Mouse (Mus musculus): ENCODE measurements around the gene Prss16. TPM values are rescaled to one million over a fixed set of nuclear protein-coding genes. Genes with fewer than 3 reads are reported as not detected.
A peak's percentile ranks its signal among the peaks of the same experiment; 100 is the strongest.

Prss16 gene
- polyA plus RNA-seq, 1 experiment from 2014 or later = 1.0 TPM

DNA sequence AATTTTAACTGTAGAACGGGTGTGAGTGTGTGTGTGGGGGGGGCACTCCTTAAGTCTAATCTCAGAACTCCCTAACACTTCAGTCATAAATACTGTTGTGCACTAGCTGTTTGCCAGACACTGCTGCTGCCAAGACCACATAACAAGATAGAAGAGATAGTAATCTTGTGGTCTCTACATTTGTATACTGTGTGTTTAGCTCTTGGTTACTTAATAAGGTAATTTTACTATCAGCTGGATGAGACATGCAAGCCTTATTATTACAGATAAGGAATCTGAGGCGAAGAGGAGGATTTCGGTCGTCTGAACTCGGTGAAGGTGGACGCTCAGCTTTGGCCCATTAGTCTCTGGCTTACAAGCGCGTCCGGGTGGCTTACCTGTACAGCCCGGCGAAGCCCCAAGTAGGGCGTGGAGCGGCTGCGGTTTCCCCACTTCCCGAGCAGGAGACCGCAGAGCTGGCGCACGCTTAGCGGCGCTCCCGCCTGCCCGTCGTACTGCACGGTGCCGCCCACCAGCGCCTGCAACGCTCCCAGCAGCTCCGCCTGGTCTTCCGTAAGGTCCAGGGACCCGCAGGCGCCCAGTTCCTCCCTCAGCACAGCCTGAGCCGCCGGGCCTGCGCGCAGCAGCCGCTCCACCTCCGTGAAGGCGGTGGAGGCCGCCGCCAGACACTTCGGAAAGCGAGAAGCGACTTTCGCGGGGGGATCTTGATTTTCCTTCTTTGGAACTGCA is 3.8 kb downstream of the Prss16 start:
- no peak overlapping the region for H3K27ac ChIP-seq (replicated peaks)
- peak overlapping the region; percentile 86 for H3K4me2 ChIP-seq
- H3K9ac ChIP-seq = peak overlapping the region; percentile 28; the same call in 1 of the 2 replicates
- H3K27me3 ChIP-seq = peaks cover 100% of the 10 kb centered on the region
- H3K36me3 ChIP-seq (replicated peaks) = no peaks in the 10 kb centered on the region
- no peaks in the 10 kb centered on the region for H3K9me3 ChIP-seq (replicated peaks)
- H3K4me3 ChIP-seq (replicated peaks) = peak overlapping the region; percentile 61
- peak; percentile 68 for ATAC-seq (ENCODE audit: insufficient read depth)
- peaks cover 26% of the 10 kb centered on the region for H3K4me1 ChIP-seq (replicated peaks)
- WGBS (ENCODE audit: insufficient replicate concordance) = under 1% methylated on average over 45 of the region's 45 CpGs

DNA sequence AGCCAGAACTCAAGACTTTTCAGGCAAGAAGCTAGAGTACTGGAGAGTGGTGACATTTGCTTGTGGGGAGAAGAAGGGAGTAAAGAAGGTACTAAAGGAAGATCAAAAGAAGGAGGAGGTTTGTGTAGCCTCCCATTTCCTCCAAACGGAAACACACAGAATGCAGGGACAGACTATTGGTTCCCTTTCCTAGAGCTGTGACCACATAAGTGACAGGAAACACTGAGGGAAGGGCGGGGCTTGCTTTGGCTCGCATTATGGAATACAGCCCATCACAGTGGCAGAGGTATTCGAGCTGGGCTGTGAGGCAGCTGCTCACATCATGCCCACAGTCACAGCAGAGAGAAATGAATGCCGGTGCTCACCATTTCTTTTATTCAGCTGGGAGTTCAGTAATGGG is 7.7 kb downstream of the Prss16 start:
- H3K27ac ChIP-seq (replicated peaks) = no peak overlapping the region
- WGBS (ENCODE audit: insufficient replicate concordance) = 6% methylated on average over 5 of the region's 5 CpGs

DNA sequence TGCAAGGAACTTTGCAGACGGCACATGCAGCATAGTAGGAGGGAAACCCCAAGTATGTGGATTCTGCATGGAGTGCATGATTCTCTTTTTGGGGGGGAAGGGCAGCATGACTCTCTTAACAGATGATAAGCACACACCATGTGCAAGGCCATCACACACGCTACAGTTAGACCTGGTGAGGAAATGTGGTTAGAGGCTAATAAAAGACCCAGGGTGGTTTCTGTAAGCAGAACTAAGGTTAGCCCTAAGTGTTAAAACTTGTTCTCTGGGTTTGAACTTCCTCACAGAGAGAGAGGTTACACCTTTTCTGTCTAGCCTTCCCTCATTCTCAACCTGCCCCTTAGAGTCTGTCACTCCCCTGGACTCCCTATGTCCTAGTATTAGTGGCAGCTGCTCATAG is 8.2 kb downstream of the Prss16 start:
- Histone ChIP-seq H3K27ac (replicated peaks) (no peak overlapping the region), H3K9ac (no peak overlapping the region), H3K4me2 (peak overlapping the region; percentile 20; the same call in 1 of the 2 replicates), H3K9me3 (replicated peaks) (no peaks in the 10 kb centered on the region), H3K4me3 (replicated peaks) (no peak overlapping the region), H3K4me1 (replicated peaks) (peaks cover 22% of the 10 kb centered on the region), H3K36me3 (replicated peaks) (no peaks in the 10 kb centered on the region), H3K27me3 (peaks cover 99% of the 10 kb centered on the region)
- WGBS (ENCODE audit: insufficient replicate concordance) = 11% methylated on average over 2 of the region's 2 CpGs
- ATAC-seq (ENCODE audit: insufficient read depth) = no peak

More for the DNA sequence above, 7.7 kb downstream of the Prss16 start:
- Histone ChIP-seq H3K4me3 (replicated peaks) (no peak overlapping the region), H3K27me3 (peaks cover 99% of the 10 kb centered on the region), H3K4me1 (replicated peaks) (peaks cover 23% of the 10 kb centered on the region), H3K4me2 (peak overlapping the region; percentile 20), H3K9me3 (replicated peaks) (no peaks in the 10 kb centered on the region), H3K36me3 (replicated peaks) (no peaks in the 10 kb centered on the region), H3K9ac (no peak overlapping the region)
- no peak for ATAC-seq (ENCODE audit: insufficient read depth)

DNA sequence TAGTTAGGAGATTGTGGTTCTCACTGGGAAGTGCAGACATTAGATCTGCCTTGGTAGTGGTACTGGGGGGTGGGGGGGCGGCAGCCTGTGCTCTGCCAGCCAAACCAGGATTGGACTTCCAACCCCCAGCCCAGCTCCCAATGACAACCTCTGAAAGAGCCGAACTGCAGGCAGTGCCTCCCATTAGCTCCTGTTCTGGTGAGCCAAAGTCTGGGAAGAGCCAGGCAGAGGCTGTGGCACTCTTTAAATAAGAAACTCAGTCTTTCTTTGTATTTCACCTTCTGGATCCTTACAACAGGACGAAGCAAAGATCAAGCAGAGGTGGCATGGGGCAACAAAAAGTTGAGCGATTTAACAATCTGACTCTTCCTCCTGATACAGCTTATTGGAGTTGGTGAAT is 10.4 kb downstream of the Prss16 start:
- 56% methylated on average over 4 of the region's 4 CpGs for WGBS (ENCODE audit: insufficient replicate concordance)
- Histone ChIP-seq H3K36me3 (replicated peaks) (no peaks in the 10 kb centered on the region), H3K9ac (no peak overlapping the region), H3K4me2 (no peak overlapping the region), H3K27me3 (peaks cover 97% of the 10 kb centered on the region), H3K9me3 (replicated peaks) (no peaks in the 10 kb centered on the region), H3K27ac (replicated peaks) (no peak overlapping the region), H3K4me1 (replicated peaks) (peaks cover 19% of the 10 kb centered on the region), H3K4me3 (replicated peaks) (no peak overlapping the region)
- no peak for ATAC-seq (ENCODE audit: insufficient read depth)

GRCm38 (mm10) chr13:21998412-21998811 is 11.1 kb downstream of the Prss16 start:
- H3K9ac ChIP-seq = no peak overlapping the region
- H3K4me2 ChIP-seq = no peak overlapping the region
- no peak for ATAC-seq (ENCODE audit: insufficient read depth)
- H3K27ac ChIP-seq (replicated peaks) = no peak overlapping the region
- H3K27me3 ChIP-seq = peaks cover 97% of the 10 kb centered on the region
- no peaks in the 10 kb centered on the region for H3K36me3 ChIP-seq (replicated peaks)
- H3K4me3 ChIP-seq (replicated peaks) = no peak overlapping the region
- H3K9me3 ChIP-seq (replicated peaks) = no peaks in the 10 kb centered on the region
- peaks cover 19% of the 10 kb centered on the region for H3K4me1 ChIP-seq (replicated peaks)
- 30% methylated on average over 3 of the region's 3 CpGs for WGBS (ENCODE audit: insufficient replicate concordance)

DNA sequence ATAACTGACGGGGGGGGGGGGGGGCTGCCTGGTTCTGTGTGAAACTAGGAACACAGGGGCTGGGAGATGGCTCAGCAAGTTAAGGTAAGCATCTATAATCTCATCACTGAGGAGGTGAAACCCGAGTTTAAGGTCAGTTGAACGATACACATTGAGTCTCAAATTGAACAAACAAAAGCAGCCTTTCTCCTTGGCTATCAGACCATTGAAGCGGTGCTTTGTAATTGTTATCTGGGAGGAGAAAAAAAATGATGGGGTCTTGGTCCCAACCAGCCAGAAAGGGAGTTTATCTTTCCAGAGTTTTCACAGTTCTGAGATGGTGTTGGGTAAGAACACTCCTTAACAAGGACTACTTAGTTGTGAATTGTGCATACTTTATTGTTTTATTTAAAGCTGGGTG is 11.7 kb downstream of the Prss16 start:
- WGBS (ENCODE audit: insufficient replicate concordance) = 13% methylated on average over 4 of the region's 4 CpGs
- Histone ChIP-seq H3K4me2 (peak overlapping the region; percentile 71; the same call in 1 of the 2 replicates), H3K4me3 (replicated peaks) (no peak overlapping the region)

GRCm38 (mm10) chr13:21997201-21997820 is 12.2 kb downstream of the Prss16 start:
- Histone ChIP-seq H3K27me3 (peaks cover 92% of the 10 kb centered on the region), H3K9ac (no peak overlapping the region)

More for the DNA sequence above, 11.7 kb downstream of the Prss16 start:
- H3K9ac ChIP-seq = no peak overlapping the region
- no peaks in the 10 kb centered on the region for H3K9me3 ChIP-seq (replicated peaks)
- no peak for ATAC-seq (ENCODE audit: insufficient read depth)
- H3K36me3 ChIP-seq (replicated peaks) = no peaks in the 10 kb centered on the region
- H3K27ac ChIP-seq (replicated peaks) = no peak overlapping the region
- peaks cover 19% of the 10 kb centered on the region for H3K4me1 ChIP-seq (replicated peaks)
- peaks cover 95% of the 10 kb centered on the region for H3K27me3 ChIP-seq

DNA sequence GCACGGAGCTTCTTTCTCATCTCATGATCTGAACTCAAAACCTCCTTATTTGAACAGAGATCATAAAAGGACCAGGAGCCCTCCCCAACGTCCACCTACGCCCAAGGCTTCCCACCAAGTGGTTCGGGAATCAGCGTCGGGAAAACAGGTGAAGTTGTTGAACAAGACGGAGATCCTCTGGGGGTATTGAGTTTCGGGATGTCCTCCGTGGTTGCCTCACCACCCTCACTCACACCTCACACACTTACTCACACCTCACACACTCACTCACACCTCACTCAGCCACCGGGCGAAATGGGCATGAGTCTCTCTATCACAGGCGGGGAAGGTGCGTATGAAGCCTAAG is 12.7 kb downstream of the Prss16 start:
- H3K4me2 ChIP-seq = peak overlapping the region; percentile 71
- no peak for ATAC-seq (ENCODE audit: insufficient read depth)
- peaks cover 19% of the 10 kb centered on the region for H3K4me1 ChIP-seq (replicated peaks)
- H3K27me3 ChIP-seq = peaks cover 87% of the 10 kb centered on the region
- 1% methylated on average over 13 of the region's 13 CpGs for WGBS (ENCODE audit: insufficient replicate concordance)
- no peaks in the 10 kb centered on the region for H3K36me3 ChIP-seq (replicated peaks)
- no peaks in the 10 kb centered on the region for H3K9me3 ChIP-seq (replicated peaks)
- peak overlapping the region; percentile 44 for H3K4me3 ChIP-seq (replicated peaks)
- no peak overlapping the region for H3K27ac ChIP-seq (replicated peaks)
- no peak overlapping the region for H3K9ac ChIP-seq

More at GRCm38 (mm10) chr13:21997201-21997820, 12.2 kb downstream of the Prss16 start:
- no peak for ATAC-seq (ENCODE audit: insufficient read depth)
- H3K9me3 ChIP-seq (replicated peaks) = no peaks in the 10 kb centered on the region
- no peaks in the 10 kb centered on the region for H3K36me3 ChIP-seq (replicated peaks)
- H3K4me2 ChIP-seq = peak overlapping the region; percentile 71
- 2% methylated on average over 21 of the region's 21 CpGs for WGBS (ENCODE audit: insufficient replicate concordance)
- H3K4me3 ChIP-seq (replicated peaks) = peak overlapping the region; percentile 44
- H3K27ac ChIP-seq (replicated peaks) = no peak overlapping the region
- peaks cover 19% of the 10 kb centered on the region for H3K4me1 ChIP-seq (replicated peaks)

DNA sequence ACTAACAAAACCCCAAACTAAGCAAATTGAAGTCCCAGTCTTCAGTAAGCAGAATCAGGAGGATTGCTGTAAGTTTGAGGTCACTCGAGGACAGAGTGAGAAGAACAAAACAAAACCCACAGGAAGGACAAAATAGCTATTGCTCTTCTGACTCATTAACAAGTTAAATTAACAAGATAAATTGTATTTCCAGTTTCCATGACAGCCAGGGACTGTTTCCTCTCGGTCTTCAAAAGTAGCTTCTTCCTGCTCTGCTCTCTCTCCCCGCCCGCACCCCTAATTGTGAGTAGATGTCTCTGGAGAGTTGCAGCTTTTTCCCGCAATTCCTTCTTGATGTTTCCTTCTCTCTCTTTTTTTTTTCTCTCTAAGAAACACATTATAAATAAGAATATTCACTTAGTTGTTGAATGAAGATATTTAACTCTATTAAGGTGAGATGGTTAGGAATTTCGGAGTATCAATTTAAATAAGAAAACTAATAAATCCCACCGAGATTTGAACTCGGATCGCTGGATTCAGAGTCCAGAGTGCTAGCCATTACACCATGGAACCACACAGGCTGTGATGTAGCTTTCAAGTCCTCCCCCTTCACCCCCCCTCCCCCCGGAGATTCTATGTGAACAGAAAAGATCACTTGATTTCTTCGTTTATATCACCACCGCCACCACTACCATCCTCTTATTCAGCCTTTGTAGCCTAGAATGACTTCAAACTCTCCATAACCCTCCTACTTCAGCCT is 13.3 kb downstream of the Prss16 start:
- Histone ChIP-seq H3K4me3 (replicated peaks) (peak overlapping the region; percentile 52), H3K27ac (replicated peaks) (no peak overlapping the region), H3K27me3 (peaks cover 82% of the 10 kb centered on the region), H3K4me2 (peak overlapping the region; percentile 71), H3K9me3 (replicated peaks) (no peaks in the 10 kb centered on the region; the same call in 1 of the 2 replicates), H3K36me3 (replicated peaks) (no peaks in the 10 kb centered on the region), H3K4me1 (replicated peaks) (peaks cover 19% of the 10 kb centered on the region), H3K9ac (no peak overlapping the region)
- no peak for ATAC-seq (ENCODE audit: insufficient read depth)
- WGBS (ENCODE audit: insufficient replicate concordance) = 1% methylated on average over 12 of the region's 12 CpGs

GRCm38 (mm10) chr13:21995331-21995914 is 14.1 kb downstream of the Prss16 start:
- no peak overlapping the region for H3K27ac ChIP-seq (replicated peaks)
- peaks cover 19% of the 10 kb centered on the region for H3K4me1 ChIP-seq (replicated peaks)
- H3K4me3 ChIP-seq (replicated peaks) = peak overlapping the region; percentile 52
- H3K4me2 ChIP-seq = peak overlapping the region; percentile 71
- H3K9me3 ChIP-seq (replicated peaks) = no peaks in the 10 kb centered on the region; the same call in 1 of the 2 replicates
- no peak for ATAC-seq (ENCODE audit: insufficient read depth)
- no peak overlapping the region for H3K9ac ChIP-seq
- H3K36me3 ChIP-seq (replicated peaks) = no peaks in the 10 kb centered on the region
- H3K27me3 ChIP-seq = peaks cover 74% of the 10 kb centered on the region
- WGBS (ENCODE audit: insufficient replicate concordance) = under 1% methylated on average over 21 of the region's 21 CpGs

DNA sequence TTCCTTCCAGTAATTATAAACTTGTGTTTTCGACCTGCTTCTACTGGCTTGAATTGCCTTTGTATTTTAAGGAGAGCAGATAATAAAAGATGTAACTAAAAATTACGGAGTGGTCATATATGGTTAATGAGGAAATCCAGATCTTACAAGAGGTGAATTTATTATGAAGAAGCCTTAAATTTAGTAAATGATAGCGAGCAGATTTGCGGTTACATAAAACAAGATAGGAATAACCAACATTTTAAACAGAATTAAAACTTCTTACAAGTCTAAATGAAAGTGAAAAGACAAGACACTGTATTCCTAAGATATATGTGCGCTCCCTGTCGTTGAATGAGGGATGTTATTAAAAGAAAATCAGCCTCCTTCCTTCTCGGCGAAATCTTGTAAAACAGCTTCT is 14.6 kb downstream of the Prss16 start:
- no peaks in the 10 kb centered on the region; the same call in 1 of the 2 replicates for H3K9me3 ChIP-seq (replicated peaks)
- 3% methylated on average over 8 of the region's 8 CpGs for WGBS (ENCODE audit: insufficient replicate concordance)
- no peak overlapping the region for H3K9ac ChIP-seq
- peak overlapping the region; percentile 52 for H3K4me3 ChIP-seq (replicated peaks)
- H3K36me3 ChIP-seq (replicated peaks) = no peaks in the 10 kb centered on the region
- no peak overlapping the region for H3K27ac ChIP-seq (replicated peaks)
- peaks cover 69% of the 10 kb centered on the region for H3K27me3 ChIP-seq
- peaks cover 19% of the 10 kb centered on the region for H3K4me1 ChIP-seq (replicated peaks)
- no peak for ATAC-seq (ENCODE audit: insufficient read depth)
- H3K4me2 ChIP-seq = peak overlapping the region; percentile 71
